Mouse (Mus musculus) spleen, adult 18-20 months (tissue): ENCODE data around the gene Cpa5.

Experiments used
- DNase-seq, 2 experiments: peaks; one replicate each; pipeline ENCODE4 v3.0.0; 2022; ENCODE audit warnings: mixed read lengths in 2 of 2

Gene Cpa5

DNA sequence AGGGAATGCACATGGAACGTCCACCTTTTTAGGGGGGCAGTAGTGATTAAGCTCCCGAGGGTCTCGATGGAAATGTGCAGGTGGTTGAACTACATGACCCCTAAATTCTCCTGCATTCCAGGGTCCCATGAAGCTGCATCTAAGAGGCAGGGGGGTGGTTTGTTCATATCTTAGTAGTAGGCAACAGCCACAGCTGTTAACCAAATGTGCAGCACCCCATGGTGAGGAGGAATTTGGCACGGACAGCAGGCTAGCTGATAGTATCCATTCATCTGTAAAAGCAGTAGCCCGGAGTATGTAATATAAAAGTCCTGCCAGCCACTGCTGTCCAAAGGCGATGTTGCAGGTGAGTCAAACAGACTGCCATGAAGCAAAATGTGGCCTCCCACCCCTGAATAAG is 34.6 kb downstream of the Cpa5 start:
- no peak for DNase-seq

DNA sequence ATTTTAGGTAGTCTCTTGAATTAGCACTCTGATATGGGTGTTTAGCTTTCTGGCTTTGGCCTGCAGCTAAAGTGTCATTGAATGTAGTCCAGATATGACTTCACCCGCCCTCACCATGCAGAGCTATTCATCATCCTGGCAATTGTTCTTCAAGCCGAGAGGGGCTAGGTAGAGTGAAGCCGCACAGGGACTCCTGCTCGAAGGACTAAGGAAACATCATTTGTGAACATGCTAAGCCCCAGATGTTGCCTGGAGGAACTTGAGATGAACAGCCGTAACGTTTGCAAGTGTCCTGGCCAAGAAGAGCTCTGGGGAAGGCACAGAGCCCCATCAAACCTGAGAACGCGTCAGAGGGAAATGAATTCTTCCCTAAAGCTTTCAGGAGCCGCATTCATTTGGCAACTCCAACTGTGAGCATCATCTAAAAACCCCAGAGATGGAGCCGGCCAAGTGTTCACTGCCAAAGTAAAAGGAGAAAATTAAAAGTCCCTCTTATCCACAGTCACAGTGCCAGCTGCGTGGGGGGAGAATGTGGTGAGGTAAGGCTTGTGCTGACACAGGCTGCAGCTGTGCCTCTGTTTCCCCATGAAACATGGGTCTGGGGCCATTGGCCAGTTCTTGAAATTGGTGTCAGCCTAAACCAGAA is 39.0 kb downstream of the Cpa5 start:
- DNase-seq, result no peak

- no peak for DNase-seq
These were observed 41.8 kb downstream of the Cpa5 start for GRCm38 (mm10) chr6:30652425-30653188.

- DNase-seq, result no peak
These were observed 42.7 kb downstream of the Cpa5 start for GRCm38 (mm10) chr6:30653518-30653917.

DNA sequence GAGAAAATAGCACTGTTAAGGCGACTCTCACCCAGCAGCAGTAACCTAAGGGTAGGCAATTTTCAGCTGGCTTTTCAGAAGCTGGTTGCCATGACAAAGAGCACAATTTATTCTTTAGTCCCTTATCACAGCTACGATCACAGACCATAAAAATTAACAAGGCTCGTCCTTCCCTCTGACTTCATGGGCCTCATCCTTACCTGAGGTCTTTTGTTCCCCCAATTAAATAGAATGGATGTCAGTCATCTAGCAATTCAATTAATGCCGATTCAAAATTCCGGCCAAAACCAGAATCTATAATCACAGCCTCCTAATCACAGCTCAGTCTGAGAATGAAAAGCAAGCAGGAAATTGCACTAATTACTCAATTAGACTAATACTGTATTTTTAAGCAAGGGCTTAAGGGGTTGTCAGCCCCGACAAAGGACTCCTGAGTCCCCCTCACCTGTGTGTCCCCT is 43.6 kb downstream of the Cpa5 start:
- no peak for DNase-seq

GRCm38 (mm10) chr6:30654932-30655331 is 44.1 kb downstream of the Cpa5 start:
- DNase-seq, result no peak

GRCm38 (mm10) chr6:30657279-30657678 is 46.5 kb downstream of the Cpa5 start:
- no peak for DNase-seq

DNA sequence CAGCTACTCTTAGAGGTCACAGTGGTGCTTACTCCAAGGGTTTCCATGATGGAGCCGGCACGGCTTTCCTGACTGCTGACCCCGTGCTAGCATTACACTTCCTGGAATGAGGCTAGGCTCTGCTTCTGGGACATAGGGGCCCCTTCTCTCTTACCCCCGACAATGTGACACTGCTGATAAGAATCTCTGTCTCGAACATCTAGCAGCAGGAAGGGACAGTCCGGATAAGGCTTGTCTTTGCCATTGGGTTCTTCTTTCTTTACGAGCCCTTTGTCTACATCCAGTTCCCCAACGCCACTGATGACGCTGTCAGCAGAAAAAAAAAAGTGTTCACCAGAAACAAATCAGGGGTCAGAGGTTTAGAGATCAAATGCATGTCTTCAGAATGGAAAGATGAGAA is 47.8 kb downstream of the Cpa5 start:
- no peak for DNase-seq

DNA sequence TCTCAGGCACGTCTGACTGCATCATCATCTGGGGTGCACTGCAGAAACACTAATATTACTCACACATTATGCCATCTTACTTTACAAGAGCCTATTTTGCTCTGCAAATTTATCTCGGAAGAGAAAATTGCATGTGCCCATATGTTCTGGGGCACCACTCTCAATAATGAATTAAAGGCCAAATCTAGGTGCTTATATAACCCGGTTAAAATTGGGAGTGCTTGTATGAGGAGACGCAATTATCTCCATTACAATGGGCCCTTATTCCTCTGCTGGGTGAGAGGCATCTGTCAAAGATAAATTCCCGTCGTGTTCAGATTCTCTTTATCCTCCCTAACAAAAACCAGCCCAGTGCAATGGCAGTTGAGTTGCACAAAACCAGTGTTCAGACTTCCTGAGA is 54.0 kb downstream of the Cpa5 start:
- DNase-seq, result no peak

GRCm38 (mm10) chr6:30665296-30665695 is 54.5 kb downstream of the Cpa5 start:
- no peak for DNase-seq

- DNase-seq, result no peak
These were observed 55.2 kb downstream of the Cpa5 start for GRCm38 (mm10) chr6:30666043-30666442.

DNA sequence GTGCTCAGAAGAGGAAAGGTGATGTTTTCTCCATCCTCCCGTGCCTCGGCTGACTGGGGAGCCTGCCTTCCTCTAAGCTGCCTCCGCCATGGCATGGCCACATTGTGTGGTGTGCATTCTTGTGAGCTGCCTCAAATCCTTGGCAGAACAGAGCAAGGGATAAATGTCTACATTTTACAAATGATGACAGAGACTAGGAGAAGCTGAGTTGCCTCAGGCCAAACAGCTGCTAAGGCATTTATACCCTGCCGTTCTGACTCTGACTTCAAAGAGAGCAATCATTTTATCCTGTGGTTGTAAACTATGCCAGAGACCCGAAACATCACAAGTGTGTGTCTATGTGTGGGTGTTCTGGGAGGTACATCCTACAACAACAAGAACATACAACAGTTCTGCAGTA is 56.8 kb downstream of the Cpa5 start:
- no peak for DNase-seq

DNA sequence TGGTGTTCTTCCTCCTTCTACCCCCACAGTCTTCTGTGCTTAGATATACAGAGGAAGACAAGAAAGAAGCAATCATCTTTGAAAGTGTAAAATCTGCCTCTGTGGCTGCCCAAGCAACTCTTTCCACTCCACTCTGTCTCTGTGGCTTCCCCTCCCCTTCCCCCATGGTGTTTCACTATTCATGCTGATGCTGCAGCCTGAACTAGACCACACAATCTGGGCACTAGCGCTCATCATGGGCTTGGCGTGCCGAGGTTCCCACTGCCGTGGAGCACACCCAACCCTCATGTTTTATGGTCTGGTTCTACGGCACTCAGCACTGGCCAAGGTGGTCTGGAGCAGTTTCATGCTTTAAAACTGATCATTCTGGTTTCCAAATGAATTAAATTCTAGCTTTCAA is 60.9 kb downstream of the Cpa5 start:
- no peak for DNase-seq

GRCm38 (mm10) chr6:30673764-30674561 is 63.2 kb downstream of the Cpa5 start:
- DNase-seq, result no peak

DNA sequence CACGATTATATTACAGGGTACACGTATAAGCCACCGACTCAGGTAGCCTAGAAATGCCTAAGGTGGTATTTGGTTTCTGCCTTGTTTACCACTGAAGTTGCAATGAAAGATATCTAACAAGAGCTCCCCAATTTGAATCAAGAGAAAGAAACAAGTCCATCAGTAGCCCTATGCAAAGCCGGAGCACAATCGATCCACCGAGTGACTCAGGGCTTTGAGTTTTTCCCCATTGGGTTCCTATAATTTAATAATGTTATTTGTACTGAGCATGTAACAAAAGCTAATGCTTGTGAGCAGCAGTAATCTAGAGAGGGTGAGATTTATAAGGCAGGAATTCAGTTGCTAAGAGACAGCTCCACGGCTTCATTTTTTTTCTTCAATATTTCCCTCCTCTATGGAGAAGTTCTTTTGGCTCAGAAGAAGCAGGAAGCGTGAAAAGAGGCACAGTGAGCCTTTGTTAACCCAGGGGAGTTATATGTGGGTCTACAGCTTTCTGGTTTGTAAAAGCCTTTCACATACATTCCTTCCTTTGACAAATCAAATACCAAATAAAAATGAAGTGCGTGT is 64.0 kb downstream of the Cpa5 start:
- DNase-seq, result no peak

- DNase-seq, result no peak
These were observed 64.5 kb downstream of the Cpa5 start for GRCm38 (mm10) chr6:30675281-30675771.

DNA sequence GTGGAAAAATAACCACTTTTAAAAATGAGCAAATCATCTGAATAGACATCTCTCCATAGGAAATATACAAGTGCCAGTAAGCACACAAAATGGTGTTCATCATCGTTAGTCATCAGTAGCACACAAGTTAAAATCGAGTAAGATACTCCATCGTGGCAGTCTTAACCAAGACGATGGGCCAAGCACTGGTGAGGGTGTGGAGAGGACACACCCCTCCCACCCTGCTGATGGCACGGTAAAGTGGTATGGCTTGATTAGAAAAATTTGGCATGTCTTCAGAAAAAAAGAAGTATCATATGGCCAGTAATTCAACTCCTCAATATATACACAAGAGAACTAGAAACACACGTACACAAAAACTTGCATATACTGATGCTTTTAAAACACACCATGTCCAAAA is 65.7 kb downstream of the Cpa5 start:
- no peak for DNase-seq

DNA sequence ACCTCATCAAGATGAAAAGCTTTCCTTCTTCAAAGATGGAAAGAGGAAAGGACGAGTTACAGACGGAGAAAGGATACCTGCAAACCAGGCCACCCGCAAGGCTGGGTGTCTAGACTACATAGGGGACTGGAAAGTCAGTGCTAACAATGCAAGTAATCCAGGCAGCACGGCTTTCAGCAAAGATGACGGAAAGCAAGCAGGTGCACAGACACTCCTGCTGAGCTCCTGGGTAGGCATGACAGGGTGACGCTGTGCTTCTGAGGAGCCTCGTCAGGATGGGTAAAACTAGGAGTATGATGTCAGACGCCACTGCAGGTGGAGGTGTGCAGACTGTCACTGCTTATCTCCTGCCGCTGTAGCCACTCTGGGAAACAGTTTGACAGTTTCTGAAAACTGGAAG is 66.8 kb downstream of the Cpa5 start:
- no peak for DNase-seq

GRCm38 (mm10) chr6:30678482-30678881 is 67.7 kb downstream of the Cpa5 start:
- no peak for DNase-seq

DNA sequence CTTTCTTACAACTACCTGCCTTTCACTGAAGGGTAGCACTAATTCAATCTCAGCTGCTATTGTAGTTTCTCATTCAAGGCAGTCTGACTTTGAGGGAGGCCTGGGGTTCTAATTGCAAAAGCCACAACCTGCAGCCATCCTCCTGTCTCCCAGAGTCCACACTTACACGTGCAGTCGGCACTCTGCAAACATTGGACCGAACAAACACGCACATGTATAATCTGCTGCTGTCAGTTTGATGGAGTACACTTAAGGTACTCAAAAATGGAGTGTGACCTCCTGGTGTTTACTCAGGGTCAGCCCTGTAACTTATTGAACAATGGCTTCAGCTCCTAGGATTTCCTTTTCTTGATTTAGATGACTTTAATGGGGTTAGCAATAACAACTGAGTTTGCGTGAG is 68.8 kb downstream of the Cpa5 start:
- DNase-seq, result no peak

DNA sequence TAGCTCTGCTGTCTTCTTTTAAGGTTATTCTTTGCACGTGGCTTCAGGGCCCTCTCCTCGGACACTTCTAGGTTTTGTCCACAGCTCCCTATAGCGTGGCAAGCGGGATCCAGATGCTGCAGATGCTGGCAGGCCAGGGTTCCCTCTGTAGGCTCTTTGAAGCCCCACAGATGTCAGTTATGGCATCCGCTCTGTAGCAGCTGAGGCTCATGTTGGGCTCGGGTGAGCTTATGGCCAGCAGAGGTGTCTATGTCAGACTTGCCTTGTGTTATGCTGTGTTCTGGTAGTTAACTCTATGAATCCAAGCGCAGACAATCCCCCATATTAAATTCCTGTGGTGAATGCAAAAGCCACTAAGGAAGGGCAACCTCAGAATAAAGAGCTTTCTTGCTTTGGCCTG is 69.6 kb downstream of the Cpa5 start:
- no peak for DNase-seq
